Mouse (Mus musculus) lung, embryonic 15.5 days (tissue): ENCODE results near the gene Fam131b. TPM values are rescaled to one million over a fixed set of nuclear protein-coding genes. Genes with fewer than 3 reads are reported as not detected.

Experiments used
- ATAC-seq: fragments of 200-750 bp; cut with Nextera tagmentation; 2 replicates; pipeline ENCODE4 v1.8.0; 2017; ENCODE audit warnings: moderate number of reproducible peaks, borderline replicate concordance; ENCODE audit not compliant: low FRiP score, low TSS enrichment; ENCODE audit errors: extremely low read depth
- H3K27ac ChIP-seq: fragments of 300-500 bp; sonication (generic); 2 replicates; pipeline ENCODE4 v1.5.1; 2015; ENCODE audit warnings: moderate library complexity, mild to moderate bottlenecking, inconsistent platforms
- H3K27me3 ChIP-seq: fragments of 300-500 bp; sonication (generic); 2 replicates; pipeline ENCODE4 v1.6.1; 2015; ENCODE audit warnings: inconsistent platforms
- H3K36me3 ChIP-seq: fragments of 300-500 bp; sonication (generic); 2 replicates; pipeline ENCODE4 v1.6.1; 2015; ENCODE audit warnings: inconsistent platforms
- H3K4me1 ChIP-seq: fragments of 300-500 bp; sonication (generic); 2 replicates; pipeline ENCODE4 v1.6.1; 2015; ENCODE audit warnings: inconsistent platforms
- H3K4me2 ChIP-seq: fragments of 300-500 bp; sonication (generic); 2 replicates; pipeline ENCODE4 v1.6.1; 2015; ENCODE audit warnings: inconsistent platforms, mild to moderate bottlenecking, moderate library complexity
- H3K4me3 ChIP-seq: fragments of 300-500 bp; sonication (generic); 2 replicates; pipeline ENCODE4 v1.5.1; 2015; ENCODE audit warnings: mild to moderate bottlenecking, inconsistent platforms
- H3K9ac ChIP-seq: fragments of 300-500 bp; sonication (generic); 2 replicates; pipeline ENCODE4 v1.6.1; 2015; ENCODE audit warnings: inconsistent platforms
- H3K9me3 ChIP-seq: fragments of 300-500 bp; sonication (generic); 2 replicates; pipeline ENCODE4 v1.6.1; 2016; ENCODE audit warnings: inconsistent platforms
- WGBS: fragments of 180-500 bp; shearing (Covaris S2); methylation state at CpG from one replicate; pipeline ENCODE4 v1.1.7; 2015; 5-methylcytosine and 5-hydroxymethylcytosine counted together
- polyA plus RNA-seq: library from polyadenylated mRNA; unstranded; fragments of >200 nt; fragmentation: Nextera tagmentation; extraction: Ambion mirVana; gene quantifications from 2 replicates; pipeline ENCODE4 v1.2.1, GENCODE M21; 2015

The Fam131b gene
- polyA plus RNA-seq, result 0.06 and 0.14 TPM in 2 replicates

DNA sequence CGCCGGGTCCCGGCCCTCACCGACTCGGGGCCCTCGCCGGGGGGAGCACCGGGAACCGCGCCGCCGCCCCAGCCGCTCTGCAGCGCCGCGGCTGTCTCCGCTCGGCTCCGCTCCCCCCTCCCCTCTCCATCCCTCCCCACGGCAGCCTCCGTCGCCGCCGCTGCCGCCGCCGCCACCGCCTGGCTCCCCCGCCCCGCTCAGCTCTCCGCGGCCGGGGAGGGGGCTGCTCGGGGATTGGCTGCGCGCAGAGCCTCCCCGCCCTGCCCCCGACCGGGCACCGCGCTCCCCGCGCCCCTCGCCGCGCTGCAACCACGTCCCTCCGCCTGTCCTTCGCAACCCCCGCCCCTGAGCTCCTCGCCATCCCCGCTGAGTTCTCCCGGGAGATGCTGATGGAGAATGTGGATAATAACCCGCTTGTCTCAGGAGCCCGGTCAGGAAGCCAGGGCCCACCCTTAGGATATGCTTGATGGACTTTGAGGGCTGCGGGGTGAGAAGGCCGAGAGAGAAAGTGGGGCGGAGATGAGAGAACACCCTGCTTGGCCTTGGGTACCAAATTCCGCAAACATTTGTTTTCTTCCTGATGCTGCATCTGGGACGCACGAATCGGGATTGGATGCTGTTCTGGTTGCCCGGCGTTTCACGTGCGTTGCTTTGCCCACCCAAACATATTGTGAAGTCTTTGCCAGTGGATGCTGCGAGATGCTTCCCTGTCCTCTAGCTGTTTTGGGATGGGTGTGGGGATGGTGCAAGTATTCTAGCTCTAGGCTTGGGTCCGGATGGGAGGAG lies at the start of gene Fam131b:
Gene Fam131b (minus strand): TSS at position 162 of the 786 bp plus-strand sequence.
- Histone ChIP-seq H3K36me3 (no peaks in the 10 kb centered on the region), H3K4me3 (peak within 1 kb of the TSS; percentile 64), H3K9me3 (no peaks in the 10 kb centered on the region), H3K27me3 (peaks cover 40% of the 10 kb centered on the region), H3K4me1 (peaks cover 17% of the 10 kb centered on the region), H3K9ac (peak within 1 kb of the TSS; percentile 29), H3K27ac (no peak within 1 kb of the TSS), H3K4me2 (peak within 1 kb of the TSS; percentile 100)
- peak; percentile 71; the same call in 1 of the 2 replicates for ATAC-seq
- 2% methylated on average over 53 of the region's 68 CpGs for WGBS

DNA sequence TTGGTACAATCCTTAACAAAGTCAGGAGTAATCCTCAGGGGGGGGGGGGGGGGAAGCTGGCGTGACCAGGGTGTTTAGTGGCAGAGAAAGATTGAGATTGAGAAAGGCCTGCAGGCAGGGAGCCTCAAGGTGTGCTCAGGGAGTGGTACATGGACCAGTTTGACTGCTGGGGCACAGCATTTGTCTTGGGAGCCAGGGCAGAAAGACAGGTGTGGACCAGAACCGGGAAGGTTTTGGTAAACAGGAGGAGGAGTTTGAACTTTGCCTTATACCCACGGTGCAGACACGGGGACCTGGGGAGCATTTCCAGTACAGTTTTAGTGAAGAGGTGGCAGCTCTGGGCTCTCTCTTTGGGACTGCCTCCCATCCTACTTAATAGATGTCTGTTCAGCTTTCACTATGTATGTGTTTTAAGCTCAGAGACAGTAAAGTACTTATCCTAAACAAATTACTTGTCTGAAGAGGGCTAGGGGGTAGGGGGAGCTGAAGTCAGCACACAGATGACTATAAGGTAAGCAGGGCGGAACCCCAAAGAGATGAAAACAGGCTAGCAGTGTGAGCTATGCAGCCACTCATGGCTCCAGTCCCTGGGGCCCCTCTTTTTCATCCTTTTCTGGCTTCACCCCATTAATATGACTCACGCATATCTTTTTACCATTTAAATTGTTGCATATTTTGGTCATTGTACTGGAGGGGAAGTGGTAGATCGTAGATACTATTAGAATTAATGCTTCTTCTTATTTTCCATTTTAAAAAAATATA lies 49.4 kb upstream of the Fam131b start:
- no peaks in the 10 kb centered on the region for H3K27me3 ChIP-seq
- H3K9ac ChIP-seq, result no peak overlapping the region
- peak overlapping the region; percentile 55 for H3K4me3 ChIP-seq
- WGBS, result 40% methylated on average over 7 of the region's 7 CpGs
- H3K4me1 ChIP-seq, result peaks cover 44% of the 10 kb centered on the region
- no peak for ATAC-seq
- H3K27ac ChIP-seq, result no peak overlapping the region
- H3K36me3 ChIP-seq, result no peaks in the 10 kb centered on the region
- H3K4me2 ChIP-seq, result peak overlapping the region; percentile 87
- no peaks in the 10 kb centered on the region for H3K9me3 ChIP-seq

- H3K4me1 ChIP-seq, result peaks cover 44% of the 10 kb centered on the region
- H3K9ac ChIP-seq, result peak within 1 kb of the TSS; percentile 65
- no peaks in the 10 kb centered on the region for H3K9me3 ChIP-seq
- peak within 1 kb of the TSS; percentile 55 for H3K4me3 ChIP-seq
- peak within 1 kb of the TSS; percentile 79 for H3K27ac ChIP-seq
- H3K27me3 ChIP-seq, result no peaks in the 10 kb centered on the region
- H3K36me3 ChIP-seq, result no peaks in the 10 kb centered on the region
- ATAC-seq, result peak; percentile 60; the same call in 1 of the 2 replicates
- under 1% methylated on average over 27 of the region's 36 CpGs for WGBS
- peak within 1 kb of the TSS; percentile 87 for H3K4me2 ChIP-seq
Observed at GRCm38 (mm10) chr6:42372816-42373547, 48.5 kb upstream of the Fam131b start, which contains the start of gene Epha1. Gene Epha1 (minus strand): TSS chr6:42373268.

DNA sequence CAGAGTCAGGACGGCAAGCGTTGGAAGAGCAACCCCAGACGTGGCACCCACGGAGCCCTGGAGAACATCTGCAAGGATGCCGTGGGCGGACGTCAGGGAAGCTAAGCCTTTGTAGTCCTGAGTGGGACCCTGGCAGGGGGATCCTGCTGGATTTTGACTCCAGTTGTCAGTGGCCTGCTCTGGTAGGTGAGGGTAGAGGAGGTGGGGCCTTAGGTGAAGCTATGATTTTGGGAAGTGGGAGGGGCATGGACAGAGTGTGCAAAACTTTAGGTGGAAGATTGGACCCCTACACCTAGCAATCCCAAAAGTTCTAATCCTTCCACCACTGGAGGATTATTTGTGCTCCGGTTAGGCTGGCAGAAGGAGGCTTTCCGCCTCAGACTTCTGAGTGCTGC lies 48.0 kb upstream of the Fam131b start:
- H3K27ac ChIP-seq, result peak overlapping the region; percentile 79
- peaks cover 44% of the 10 kb centered on the region for H3K4me1 ChIP-seq
- no peak for ATAC-seq
- no peaks in the 10 kb centered on the region for H3K9me3 ChIP-seq
- 40% methylated on average over 9 of the region's 9 CpGs for WGBS
- H3K36me3 ChIP-seq, result no peaks in the 10 kb centered on the region
- H3K27me3 ChIP-seq, result no peaks in the 10 kb centered on the region
- H3K4me2 ChIP-seq, result peak overlapping the region; percentile 87
- H3K9ac ChIP-seq, result peak overlapping the region; percentile 65
- H3K4me3 ChIP-seq, result peak overlapping the region; percentile 55

GRCm38 (mm10) chr6:42372001-42372400 lies 47.6 kb upstream of the Fam131b start:
- Histone ChIP-seq H3K36me3 (no peaks in the 10 kb centered on the region), H3K27ac (peak overlapping the region; percentile 79), H3K9ac (peak overlapping the region; percentile 65), H3K4me2 (peak overlapping the region; percentile 87), H3K4me1 (peaks cover 44% of the 10 kb centered on the region), H3K4me3 (peak overlapping the region; percentile 55), H3K27me3 (no peaks in the 10 kb centered on the region), H3K9me3 (no peaks in the 10 kb centered on the region)
- ATAC-seq, result no peak
- WGBS, result 23% methylated on average over 3 of the region's 3 CpGs

DNA sequence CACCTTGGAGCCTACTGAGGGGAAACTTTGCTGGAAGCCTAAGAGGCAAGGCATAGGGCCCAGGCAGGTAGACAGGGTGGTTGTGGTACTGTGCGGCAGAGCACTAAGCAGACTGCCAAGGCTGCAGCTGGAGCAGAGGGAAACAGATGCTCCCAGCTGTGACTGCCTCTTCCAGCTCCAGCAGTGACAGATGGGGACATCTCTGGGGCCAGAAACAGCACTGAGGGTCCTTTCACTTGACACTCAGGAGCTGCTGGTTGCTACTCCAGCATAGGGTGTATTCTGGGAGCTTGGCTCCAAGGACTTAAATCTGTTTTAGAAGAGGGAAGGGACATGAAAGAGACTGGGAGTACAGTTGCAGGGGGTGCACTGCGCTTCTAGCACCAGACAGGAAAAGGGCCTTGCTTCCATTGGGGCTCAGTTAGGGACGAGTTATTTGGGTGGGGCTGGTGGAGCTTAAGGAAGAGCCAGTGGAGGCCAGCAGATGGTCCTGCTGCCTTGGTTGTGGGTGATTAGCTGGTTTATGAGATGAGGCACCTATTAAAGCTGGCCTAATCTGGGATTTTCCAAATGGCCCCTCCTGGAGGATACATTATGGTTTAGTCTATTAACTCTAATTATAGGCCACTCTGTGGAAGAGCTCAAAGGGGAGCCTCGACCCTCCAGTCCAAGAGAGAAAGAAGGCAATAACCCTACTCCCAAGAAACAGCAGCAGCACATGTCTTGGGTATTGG lies 46.4 kb upstream of the Fam131b start:
- Histone ChIP-seq H3K36me3 (no peaks in the 10 kb centered on the region), H3K9me3 (no peaks in the 10 kb centered on the region), H3K4me1 (peaks cover 38% of the 10 kb centered on the region), H3K27me3 (no peaks in the 10 kb centered on the region), H3K4me2 (peak overlapping the region; percentile 87; the same call in 1 of the 2 replicates), H3K27ac (peak overlapping the region; percentile 79), H3K9ac (no peak overlapping the region), H3K4me3 (no peak overlapping the region)
- 38% methylated on average over 4 of the region's 4 CpGs for WGBS
- peak; percentile 77 for ATAC-seq

- H3K4me1 ChIP-seq, result peaks cover 32% of the 10 kb centered on the region
- no peaks in the 10 kb centered on the region for H3K36me3 ChIP-seq
- no peak overlapping the region for H3K9ac ChIP-seq
- peak overlapping the region; percentile 79 for H3K27ac ChIP-seq
- no peaks in the 10 kb centered on the region for H3K9me3 ChIP-seq
- 22% methylated on average over 3 of the region's 3 CpGs for WGBS
- no peaks in the 10 kb centered on the region for H3K27me3 ChIP-seq
- peak; percentile 55; the same call in 1 of the 2 replicates for ATAC-seq
- no peak overlapping the region for H3K4me2 ChIP-seq
- H3K4me3 ChIP-seq, result no peak overlapping the region
Observed at GRCm38 (mm10) chr6:42369870-42370269, 45.4 kb upstream of the Fam131b start.

GRCm38 (mm10) chr6:42365215-42365614 lies 40.8 kb upstream of the Fam131b start:
- H3K4me3 ChIP-seq, result no peak overlapping the region
- H3K4me2 ChIP-seq, result no peak overlapping the region
- H3K36me3 ChIP-seq, result peaks cover 7% of the 10 kb centered on the region; the same call in 1 of the 2 replicates
- no peak overlapping the region for H3K9ac ChIP-seq
- no peak overlapping the region for H3K27ac ChIP-seq
- no peaks in the 10 kb centered on the region for H3K27me3 ChIP-seq
- ATAC-seq, result no peak
- 91% methylated on average over 6 of the region's 6 CpGs for WGBS
- peaks cover 23% of the 10 kb centered on the region for H3K4me1 ChIP-seq
- no peaks in the 10 kb centered on the region for H3K9me3 ChIP-seq

DNA sequence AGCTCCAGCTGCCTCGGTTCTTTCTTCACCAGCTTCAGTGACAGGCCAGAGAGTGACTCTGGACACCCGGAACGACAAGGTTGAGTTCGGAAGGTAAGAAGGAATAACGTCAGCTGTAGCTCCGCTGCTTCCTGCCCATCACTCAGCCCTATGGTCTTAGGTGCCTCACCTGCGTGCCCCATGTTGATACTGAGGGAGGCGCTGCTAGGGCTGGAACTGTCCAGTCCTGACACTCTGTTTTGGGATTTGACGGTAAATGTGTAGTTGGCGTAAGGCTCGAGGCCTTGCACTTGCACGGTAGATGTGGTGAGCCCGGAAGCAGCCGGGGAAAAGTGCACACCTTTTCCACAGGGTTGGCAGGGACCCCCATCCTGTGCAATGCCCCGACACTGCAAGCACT lies 40.2 kb upstream of the Fam131b start:
- Histone ChIP-seq H3K36me3 (peaks cover 13% of the 10 kb centered on the region), H3K4me2 (no peak overlapping the region), H3K9me3 (no peaks in the 10 kb centered on the region), H3K4me1 (peaks cover 26% of the 10 kb centered on the region), H3K9ac (no peak overlapping the region), H3K4me3 (no peak overlapping the region), H3K27me3 (no peaks in the 10 kb centered on the region), H3K27ac (no peak overlapping the region)
- 77% methylated on average over 15 of the region's 15 CpGs for WGBS
- no peak for ATAC-seq

DNA sequence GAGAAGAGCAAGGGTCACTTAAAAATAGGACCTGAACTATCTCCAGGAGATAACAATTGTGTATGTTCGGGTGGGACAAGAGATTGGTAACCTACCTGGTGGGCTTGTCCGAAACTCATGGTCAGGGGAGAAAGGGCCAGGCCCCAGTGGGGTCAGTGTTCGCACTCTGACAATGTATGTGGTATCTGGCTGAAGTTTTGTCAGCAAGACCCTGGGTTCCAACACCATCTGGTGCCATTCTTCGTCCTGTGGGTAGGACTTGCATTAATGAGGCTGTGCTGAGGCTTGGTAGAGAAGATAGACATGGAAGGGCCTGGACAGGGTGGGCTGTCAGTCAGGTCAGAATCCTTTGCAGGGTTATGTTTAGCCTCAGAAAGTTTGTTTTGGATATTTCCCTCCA lies 39.6 kb upstream of the Fam131b start:
- ATAC-seq, result no peak
- Histone ChIP-seq H3K27me3 (no peaks in the 10 kb centered on the region), H3K27ac (peak overlapping the region; percentile 71; the same call in 1 of the 2 replicates), H3K4me1 (peaks cover 30% of the 10 kb centered on the region), H3K4me3 (no peak overlapping the region), H3K4me2 (no peak overlapping the region), H3K9ac (no peak overlapping the region), H3K9me3 (no peaks in the 10 kb centered on the region), H3K36me3 (peaks cover 19% of the 10 kb centered on the region)
- 87% methylated on average over 4 of the region's 4 CpGs for WGBS

DNA sequence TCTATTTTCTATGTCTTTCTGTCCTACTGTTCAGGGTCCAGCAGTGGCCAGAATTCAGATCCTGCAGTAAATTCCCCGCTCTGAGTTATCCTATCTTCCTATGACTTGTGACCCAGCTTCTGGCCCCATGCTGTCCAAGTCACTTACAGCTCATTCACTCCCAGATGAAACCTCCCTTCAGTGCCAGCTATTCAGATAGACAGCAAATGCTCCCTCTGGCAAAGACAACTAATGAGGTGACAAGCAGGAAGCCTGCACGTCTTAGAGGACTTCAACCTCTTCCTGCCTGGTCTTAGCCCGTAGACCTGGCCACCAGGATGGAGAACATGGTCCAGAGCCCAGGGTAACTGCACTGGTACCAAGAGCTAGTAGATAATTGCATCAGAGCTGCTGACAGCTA lies 38.5 kb upstream of the Fam131b start:
- Histone ChIP-seq H3K9me3 (no peaks in the 10 kb centered on the region), H3K36me3 (peaks cover 30% of the 10 kb centered on the region), H3K4me1 (peaks cover 40% of the 10 kb centered on the region), H3K9ac (no peak overlapping the region), H3K4me3 (no peak overlapping the region), H3K27me3 (no peaks in the 10 kb centered on the region), H3K27ac (peak overlapping the region; percentile 71), H3K4me2 (no peak overlapping the region)
- WGBS, result 31% methylated on average over 3 of the region's 3 CpGs
- ATAC-seq, result peak; percentile 80
